1 mouse cellular context compared by ENCODE assay signal in genomic region chr15:79216191-79216590, GRCm38 (mm10).
TF ChIP-seq lines count a peak whose summit lies in the region.

No protein-coding gene starts in this region.

TF ChIP-seq in CH12.LX, 34 proteins besides CTCF, POLR2A, EP300 and RAD21 (continued from another document):
- TF ChIP-seq MAZ (IDR thresholded peaks at IDR 0.05; ENCODE audit: low read depth, low read length) (no peak), CHD2 (IDR thresholded peaks at IDR 0.05; ENCODE audit: low read length) (no peak), ZMIZ1 (IDR thresholded peaks at IDR 0.05; ENCODE audit: low read depth, low read length) (no peak), SMC3 (IDR thresholded peaks at IDR 0.05; ENCODE audit: low read depth, low read length) (no peak), ZKSCAN1 (IDR thresholded peaks at IDR 0.05; ENCODE audit: borderline replicate concordance, low read depth, low read length) (peak; percentile 64), ELF1 (IDR thresholded peaks at IDR 0.05; ENCODE audit: low read depth, low read length) (no peak), MAFK (IDR thresholded peaks at IDR 0.05; ENCODE audit: insufficient replicate concordance, low read length) (no peak)
